Mouse (Mus musculus) heart, embryonic 11.5 days (tissue): Measurements from ENCODE around the gene R3hdm4. TPM values are rescaled to one million over a fixed set of nuclear protein-coding genes. Genes with fewer than 3 reads are reported as not detected.
A peak's percentile ranks its signal among the peaks of the same experiment; 100 is the strongest.

ENCODE experiments used
- ATAC-seq: fragments of 200-750 bp; cut with Nextera tagmentation; replicated peaks from 2 replicates; pipeline ENCODE4 v1.8.0; 2017; ENCODE audit warnings: moderate library complexity; ENCODE audit not compliant: insufficient number of reproducible peaks, low FRiP score, low TSS enrichment
- H3K27ac ChIP-seq: fragments of 300-500 bp; sonication (generic); 2 replicates; pipeline ENCODE4 v1.5.1; 2014; ENCODE audit warnings: mild to moderate bottlenecking, low read depth, low read length
- H3K27me3 ChIP-seq: fragments of 300-500 bp; sonication (generic); 2 replicates; pipeline ENCODE4 v1.6.1; 2014; ENCODE audit warnings: mild to moderate bottlenecking, low read length, mixed read lengths; ENCODE audit not compliant: control insufficient read depth, insufficient read depth
- H3K36me3 ChIP-seq: fragments of 300-500 bp; sonication (generic); 2 replicates; pipeline ENCODE4 v1.6.1; 2014; ENCODE audit warnings: mild to moderate bottlenecking, low read length, moderate library complexity, mixed read lengths; ENCODE audit not compliant: control insufficient read depth, insufficient read depth
- H3K4me1 ChIP-seq: fragments of 300-500 bp; sonication (generic); 2 replicates; pipeline ENCODE4 v1.6.1; 2014; ENCODE audit warnings: low read length; ENCODE audit not compliant: control insufficient read depth, insufficient read depth
- H3K4me2 ChIP-seq: fragments of 300-500 bp; sonication (generic); 2 replicates; pipeline ENCODE4 v1.6.1; 2014; ENCODE audit warnings: mild to moderate bottlenecking, moderate library complexity
- H3K4me3 ChIP-seq: fragments of 300-500 bp; sonication (generic); 2 replicates; pipeline ENCODE4 v1.5.1; 2014; ENCODE audit warnings: low read depth, low read length
- H3K9ac ChIP-seq: fragments of 300-500 bp; sonication (generic); 2 replicates; pipeline ENCODE4 v1.6.1; 2014; ENCODE audit warnings: mild to moderate bottlenecking, low read depth, low read length, moderate library complexity
- H3K9me3 ChIP-seq: fragments of 300-500 bp; sonication (generic); replicated peaks from 2 replicates; pipeline ENCODE4 v1.6.1; 2016; ENCODE audit warnings: low read length; ENCODE audit not compliant: control insufficient read depth
- WGBS: fragments of 180-500 bp; shearing (Covaris S2); extraction: QIAGEN DNeasy Blood & Tissue Kit; methylation state at CpG from one replicate; pipeline ENCODE4 v1.1.7; 2014; ENCODE audit not compliant: insufficient replicate concordance; 5-methylcytosine and 5-hydroxymethylcytosine counted together
- polyA plus RNA-seq: library from polyadenylated mRNA; unstranded; fragments of >200 nt; fragmentation: Nextera tagmentation; extraction: Ambion mirVana; gene quantifications from 2 replicates; pipeline ENCODE4 v1.2.1, GENCODE M21; 2014

The R3hdm4 gene
- polyA plus RNA-seq, 1 experiment from 2014 or later, result 87.6 TPM

- H3K9ac ChIP-seq, result peak overlapping the region; percentile 84
- H3K4me1 ChIP-seq, result peaks cover 44% of the 10 kb centered on the region
- H3K9me3 ChIP-seq, result no peaks in the 10 kb centered on the region
- H3K4me2 ChIP-seq, result peak overlapping the region; percentile 87
- peaks cover 4% of the 10 kb centered on the region; the same call in 1 of the 2 replicates for H3K36me3 ChIP-seq
- no peak for ATAC-seq
- H3K4me3 ChIP-seq, result peak overlapping the region; percentile 80
- H3K27ac ChIP-seq, result no peak overlapping the region; the same call in 1 of the 2 replicates
- WGBS, result 8% methylated on average over 8 of the region's 8 CpGs
- H3K27me3 ChIP-seq, result peaks cover 37% of the 10 kb centered on the region
Observed at GRCm38 (mm10) chr10:79916081-79916480, 4.9 kb downstream of the R3hdm4 start.

GRCm38 (mm10) chr10:79914948-79915596 is 5.9 kb downstream of the R3hdm4 start:
- Histone ChIP-seq H3K4me2 (no peak overlapping the region), H3K4me3 (no peak overlapping the region), H3K27me3 (peaks cover 27% of the 10 kb centered on the region), H3K9me3 (no peaks in the 10 kb centered on the region), H3K27ac (no peak overlapping the region), H3K4me1 (peaks cover 40% of the 10 kb centered on the region), H3K36me3 (peaks cover 7% of the 10 kb centered on the region; the same call in 1 of the 2 replicates), H3K9ac (no peak overlapping the region)
- 67% methylated on average over 7 of the region's 7 CpGs for WGBS
- ATAC-seq, result no peak

GRCm38 (mm10) chr10:79914131-79914947 is 6.7 kb downstream of the R3hdm4 start:
- Histone ChIP-seq H3K9ac (peak overlapping the region; percentile 44; the same call in 1 of the 2 replicates), H3K27me3 (peaks cover 19% of the 10 kb centered on the region), H3K4me1 (peaks cover 38% of the 10 kb centered on the region), H3K9me3 (no peaks in the 10 kb centered on the region), H3K4me2 (no peak overlapping the region), H3K27ac (no peak overlapping the region), H3K36me3 (peaks cover 7% of the 10 kb centered on the region; the same call in 1 of the 2 replicates), H3K4me3 (no peak overlapping the region)
- WGBS, result 59% methylated on average over 11 of the region's 11 CpGs
- no peak for ATAC-seq

- Histone ChIP-seq H3K4me1 (peaks cover 27% of the 10 kb centered on the region), H3K9ac (no peak overlapping the region), H3K36me3 (peaks cover 7% of the 10 kb centered on the region; the same call in 1 of the 2 replicates), H3K4me2 (no peak overlapping the region), H3K27me3 (peaks cover under 1% of the 10 kb centered on the region; the same call in 1 of the 2 replicates), H3K4me3 (no peak overlapping the region), H3K27ac (no peak overlapping the region), H3K9me3 (no peaks in the 10 kb centered on the region)
- WGBS, result 63% methylated on average over 20 of the region's 20 CpGs
- no peak for ATAC-seq
Observed at GRCm38 (mm10) chr10:79912412-79912811, 8.6 kb downstream of the R3hdm4 start.

GRCm38 (mm10) chr10:79910556-79910955 is 10.5 kb downstream of the R3hdm4 start, which contains the start of gene Gm26602:
Gene Gm26602, plus strand, starts transcription at chr10:79910856.
- WGBS, result 90% methylated on average over 4 of the region's 4 CpGs
- Histone ChIP-seq H3K36me3 (peaks cover 7% of the 10 kb centered on the region; the same call in 1 of the 2 replicates), H3K9me3 (no peaks in the 10 kb centered on the region), H3K4me1 (peaks cover 16% of the 10 kb centered on the region), H3K27ac (no peak within 1 kb of the TSS), H3K9ac (no peak within 1 kb of the TSS), H3K27me3 (no peaks in the 10 kb centered on the region), H3K4me2 (no peak within 1 kb of the TSS), H3K4me3 (no peak within 1 kb of the TSS)
- ATAC-seq, result no peak

- peaks cover 4% of the 10 kb centered on the region for H3K4me1 ChIP-seq
- H3K36me3 ChIP-seq, result peaks cover 16% of the 10 kb centered on the region
- no peak overlapping the region; the same call in 1 of the 2 replicates for H3K4me3 ChIP-seq
- H3K4me2 ChIP-seq, result peak overlapping the region; percentile 59
- WGBS, result 24% methylated on average over 14 of the region's 14 CpGs
- ATAC-seq, result 0 out of 2 replicates have a peak, but pooled peaks have one; percentile 35
- peak overlapping the region; percentile 92 for H3K27ac ChIP-seq
- H3K27me3 ChIP-seq, result no peaks in the 10 kb centered on the region
- peak overlapping the region; percentile 44; the same call in 1 of the 2 replicates for H3K9ac ChIP-seq
- H3K9me3 ChIP-seq, result no peaks in the 10 kb centered on the region
Observed at GRCm38 (mm10) chr10:79909092-79909922, 11.7 kb downstream of the R3hdm4 start.

- Histone ChIP-seq H3K27me3 (no peaks in the 10 kb centered on the region), H3K9me3 (no peaks in the 10 kb centered on the region), H3K9ac (peak within 1 kb of the TSS; percentile 97), H3K4me3 (peak within 1 kb of the TSS; percentile 71), H3K4me1 (no peaks in the 10 kb centered on the region), H3K27ac (peak within 1 kb of the TSS; percentile 92), H3K36me3 (peaks cover 18% of the 10 kb centered on the region), H3K4me2 (peak within 1 kb of the TSS; percentile 59)
- WGBS, result 3% methylated on average over 52 of the region's 52 CpGs
- peak; percentile 95 for ATAC-seq
Observed at GRCm38 (mm10) chr10:79908167-79909091, 12.6 kb downstream of the R3hdm4 start, which contains the start of gene Med16. Gene Med16, minus strand, starts transcription at chr10:79908923.
